Mouse (Mus musculus) MEL (cell line): Measurements from ENCODE around the gene Zfp354b. TPM values are rescaled to one million over a fixed set of nuclear protein-coding genes. Genes with fewer than 3 reads are reported as not detected.

ENCODE experiments used
- DNase-seq: peaks from one replicate; pipeline ENCODE4 v3.0.0; 2011; ENCODE audit warnings: low read depth, low spot score
- H3K27ac ChIP-seq: 2 replicates; pipeline ENCODE4 v1.5.1; 2012; ENCODE audit warnings: low read depth, mild to moderate bottlenecking, control low read depth, low read length, moderate library complexity; ENCODE audit not compliant: control insufficient read depth
- H3K27me3 ChIP-seq, 2 experiments: fragments of 150-350 bp in 1 of 2; sonication (generic) in 1 of 2; 2 replicates each; pipeline ENCODE4 v1.6.1; 2012; ENCODE audit warnings: low read length in 2 of 2, mild to moderate bottlenecking in 2 of 2, improper control_type of control experiment in 1 of 2, moderate library complexity in 1 of 2; ENCODE audit not compliant: insufficient read depth in 2 of 2, control insufficient read depth in 1 of 2
- H3K36me3 ChIP-seq, 2 experiments: 2 replicates each; pipeline ENCODE4 v1.6.1; 2012 to 2014; ENCODE audit warnings: low read length in 2 of 2, improper control_type of control experiment in 1 of 2, inconsistent platforms in 1 of 2, mild to moderate bottlenecking in 1 of 2; ENCODE audit not compliant: insufficient read depth in 2 of 2, control insufficient read depth in 1 of 2
- H3K4me1 ChIP-seq, 2 experiments: fragments of 150-350 bp in 1 of 2; sonication (generic) in 1 of 2; 2 replicates each; pipeline ENCODE4 v1.6.1; 2012; ENCODE audit warnings: low read length in 2 of 2, improper control_type of control experiment in 1 of 2, mild to moderate bottlenecking in 1 of 2; ENCODE audit not compliant: insufficient read depth in 2 of 2, control insufficient read depth in 1 of 2
- H3K4me3 ChIP-seq, 2 experiments: fragments of 150-350 bp in 1 of 2; sonication (generic) in 1 of 2; 2 replicates each; pipeline ENCODE4 v1.5.1; 2012; ENCODE audit warnings: low read depth in 2 of 2, low read length in 2 of 2, mild to moderate bottlenecking in 2 of 2, moderate library complexity in 2 of 2, control low read depth in 1 of 2, improper control_type of control experiment in 1 of 2; ENCODE audit not compliant: control insufficient read depth in 1 of 2, insufficient read depth in 1 of 2
- H3K79me2 ChIP-seq: 2 replicates; pipeline ENCODE4 v1.6.1; 2012; ENCODE audit warnings: mild to moderate bottlenecking, low read length, moderate library complexity; ENCODE audit not compliant: control insufficient read depth, poor library complexity, insufficient read depth
- H3K9ac ChIP-seq: 2 replicates; pipeline ENCODE4 v1.6.1; 2012; ENCODE audit warnings: low read depth, mild to moderate bottlenecking, control low read depth, low read length, moderate library complexity; ENCODE audit not compliant: control insufficient read depth, poor library complexity, severe bottlenecking
- H3K9me3 ChIP-seq: fragments of 150-350 bp; sonication (generic); replicated peaks from 2 replicates; pipeline ENCODE4 v1.6.1; 2012; ENCODE audit warnings: mild to moderate bottlenecking, low read length, improper control_type of control experiment, moderate library complexity; ENCODE audit not compliant: insufficient read depth
- CHD1 ChIP-seq: IDR thresholded peaks from 2 replicates; pipeline ENCODE4 v1.6.1; 2012; ENCODE audit warnings: low read depth, mild to moderate bottlenecking, inconsistent platforms, low read length, improper control_type of control experiment
- CTCF ChIP-seq, 3 experiments: IDR thresholded peaks in 2 of 3; conservative IDR thresholded peaks in 1 of 3; 2 replicates each; pipeline ENCODE4 v1.5.1; 2011 to 2012; ENCODE audit warnings: low read length in 3 of 3, low read depth in 2 of 3, mild to moderate bottlenecking in 2 of 3, improper control_type of control experiment in 1 of 3, inconsistent platforms in 1 of 3, mixed read lengths in 1 of 3, moderate library complexity in 1 of 3; ENCODE audit not compliant: control insufficient read depth in 1 of 3, insufficient read depth in 1 of 3, poor library complexity in 1 of 3, severe bottlenecking in 1 of 3
- E2F4 ChIP-seq: IDR thresholded peaks from 2 replicates; pipeline ENCODE4 v1.6.1; 2011; ENCODE audit warnings: low read depth, low read length, improper control_type of control experiment, borderline replicate concordance
- GABPA ChIP-seq: IDR thresholded peaks from 2 replicates; pipeline ENCODE4 v1.6.1; 2012; ENCODE audit warnings: low read depth, mild to moderate bottlenecking, inconsistent platforms, low read length, improper control_type of control experiment, moderate library complexity
- GATA1 ChIP-seq: IDR thresholded peaks from 2 replicates; pipeline ENCODE4 v1.6.1; 2011; ENCODE audit warnings: low read depth, low read length, improper control_type of control experiment
- MAFK ChIP-seq: IDR thresholded peaks from 2 replicates; pipeline ENCODE4 v1.6.1; 2011; ENCODE audit warnings: low read depth, mild to moderate bottlenecking, low read length, improper control_type of control experiment, borderline replicate concordance
- MEF2A ChIP-seq: IDR thresholded peaks from 2 replicates; pipeline ENCODE4 v1.6.1; 2014; ENCODE audit warnings: low read depth, mild to moderate bottlenecking, inconsistent platforms, low read length, improper control_type of control experiment; ENCODE audit not compliant: poor library complexity, insufficient replicate concordance, severe bottlenecking; ENCODE audit errors: extremely low read depth
- MYB ChIP-seq: IDR thresholded peaks from 2 replicates; pipeline ENCODE4 v1.6.1; 2011; ENCODE audit warnings: mild to moderate bottlenecking, low read depth, low read length, improper control_type of control experiment
- MYC ChIP-seq: IDR thresholded peaks from 2 replicates; pipeline ENCODE4 v1.6.1; 2011; ENCODE audit warnings: low read depth, mild to moderate bottlenecking, low read length, improper control_type of control experiment, moderate library complexity
- NELFE ChIP-seq: IDR thresholded peaks from 2 replicates; pipeline ENCODE4 v1.6.1; 2011; ENCODE audit warnings: low read depth, low read length, improper control_type of control experiment
- RAD21 ChIP-seq: IDR thresholded peaks from 2 replicates; pipeline ENCODE4 v1.6.1; 2011; ENCODE audit warnings: mild to moderate bottlenecking, low read depth, low read length, improper control_type of control experiment
- RCOR1 ChIP-seq: IDR thresholded peaks from 2 replicates; pipeline ENCODE4 v1.6.1; 2012; ENCODE audit warnings: low read depth, mild to moderate bottlenecking, inconsistent platforms, low read length, improper control_type of control experiment
- SIN3A ChIP-seq: IDR thresholded peaks from 2 replicates; pipeline ENCODE4 v1.6.1; 2012; ENCODE audit warnings: low read length, improper control_type of control experiment, inconsistent platforms
- SMC3 ChIP-seq: IDR thresholded peaks from 2 replicates; pipeline ENCODE4 v1.6.1; 2011; ENCODE audit warnings: low read depth, low read length, improper control_type of control experiment
- TAL1 ChIP-seq: IDR thresholded peaks from 2 replicates; pipeline ENCODE4 v1.6.1; 2012; ENCODE audit warnings: mild to moderate bottlenecking, inconsistent platforms, low read length, moderate library complexity, mixed read lengths
- ZC3H11A ChIP-seq: IDR thresholded peaks from 2 replicates; pipeline ENCODE4 v1.6.1; 2012; ENCODE audit warnings: low read depth, mild to moderate bottlenecking, inconsistent platforms, low read length, improper control_type of control experiment
- ZMIZ1 ChIP-seq: IDR thresholded peaks from 2 replicates; pipeline ENCODE4 v1.6.1; 2012; ENCODE audit warnings: low read depth, mild to moderate bottlenecking, inconsistent platforms, low read length, improper control_type of control experiment, moderate library complexity
- ZNF384 ChIP-seq: IDR thresholded peaks from 2 replicates; pipeline ENCODE4 v1.6.1; 2012; ENCODE audit warnings: low read depth, mild to moderate bottlenecking, inconsistent platforms, low read length, improper control_type of control experiment
- polyA plus RNA-seq, 2 experiments: library from polyadenylated mRNA; stranded (reverse) in 1 of 2; unstranded in 1 of 2; fragments of >175 nt in 1 of 2; fragments of >200 nt in 1 of 2; gene quantifications; 2 replicates each; pipeline versions ENCODE4 v1.2.1 to v1.2.4; 2012; ENCODE audit warnings: low replicate concordance in 2 of 2, low read depth in 1 of 2; ENCODE audit not compliant: insufficient read length in 2 of 2, insufficient read depth in 1 of 2, missing spikeins in 1 of 2
- total RNA-seq: library from RNA; depleted of rRNA; stranded (reverse); fragments of 300-350 nt; gene quantifications from 2 replicates; pipeline ENCODE4 v1.2.3, GENCODE M21; 2012

The Zfp354b gene
- total and polyA plus RNA-seq, 3 experiments: not detected

DNA sequence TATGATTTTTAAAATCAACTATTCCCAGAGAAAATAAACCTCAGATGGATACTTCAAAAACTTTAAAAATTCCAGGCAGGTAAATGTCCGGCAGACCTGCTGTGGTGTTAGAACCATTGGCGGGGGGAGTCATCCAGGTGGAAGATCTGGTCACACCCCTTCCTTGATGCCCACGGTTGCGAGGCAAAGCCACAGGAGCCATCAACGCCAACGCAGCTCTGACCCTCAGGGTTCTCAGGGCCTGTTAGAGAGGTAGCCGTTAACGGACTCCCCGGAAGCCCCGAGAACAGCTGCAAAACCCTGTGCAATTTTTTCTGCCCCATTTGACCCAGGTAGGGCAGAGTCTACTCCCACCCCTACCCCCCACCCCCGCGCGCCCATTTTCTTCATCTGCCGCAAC lies 12.1 kb upstream of the Zfp354b start, which contains the start of gene 4933414I15Rik:
TSS of gene 4933414I15Rik (minus strand) at position 260 of the 400 bp plus-strand sequence.
- no peak for DNase-seq
- H3K4me3 ChIP-seq: no peak within 1 kb of the TSS
- TF ChIP-seq MEF2A (no peak), MYC (no peak), CHD1 (no peak), ZNF384 (no peak), MYB (no peak), NELFE (no peak), ZC3H11A (no peak), ZMIZ1 (no peak)
- TF ChIP-seq, all 39 proteins: peak for 0
- Histone ChIP-seq H3K9me3 (no peaks in the 10 kb centered on the region), H3K4me1 (no peaks in the 10 kb centered on the region), H3K79me2 (no peaks in the 10 kb centered on the region), H3K27me3 (no peaks in the 10 kb centered on the region), H3K27ac (no peak within 1 kb of the TSS), H3K36me3 (no peaks in the 10 kb centered on the region), H3K9ac (no peak within 1 kb of the TSS)

DNA sequence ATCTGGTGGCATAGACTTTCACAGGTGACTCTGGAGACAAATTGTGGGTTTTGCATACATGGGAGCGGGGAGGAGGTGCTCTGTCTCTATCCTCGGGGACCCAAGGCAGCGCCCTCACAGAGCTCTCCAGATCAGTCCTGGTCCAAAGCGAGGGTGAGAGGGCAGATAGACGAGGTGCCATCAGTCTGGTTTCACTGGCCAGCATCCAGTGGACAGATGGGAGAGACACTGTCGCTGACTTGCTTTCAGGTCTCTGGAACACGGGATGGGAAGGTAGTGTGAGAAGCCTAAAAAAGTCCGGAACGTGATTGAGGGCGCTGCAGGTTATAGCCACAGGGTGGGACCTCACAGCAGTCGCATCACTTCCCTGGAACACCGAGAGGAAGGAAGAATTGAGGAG lies 11.0 kb upstream of the Zfp354b start:
- Histone ChIP-seq H3K4me3 (no peak overlapping the region), H3K36me3 (no peaks in the 10 kb centered on the region), H3K9ac (no peak overlapping the region), H3K27me3 (no peaks in the 10 kb centered on the region), H3K9me3 (no peaks in the 10 kb centered on the region), H3K4me1 (no peaks in the 10 kb centered on the region), H3K27ac (no peak overlapping the region), H3K79me2 (no peaks in the 10 kb centered on the region)
- no peak for DNase-seq
- no peak for TF ChIP-seq ZMIZ1
- no peak for TF ChIP-seq MAFK
- TF ChIP-seq RAD21: no peak
- TF ChIP-seq SMC3: no peak
- no peak for TF ChIP-seq GATA1
- TF ChIP-seq TAL1: no peak
- TF ChIP-seq GABPA: no peak
- TF ChIP-seq CTCF (IDR thresholded peaks at IDR 0.05 in 2 of 3, conservative IDR thresholded peaks at IDR 0.05 in 1 of 3; ENCODE audit: control insufficient read depth in 1 of 3, insufficient read depth in 1 of 3, low read depth in 2 of 3, low read length in 3 of 3, poor library complexity in 1 of 3, severe bottlenecking in 1 of 3): no peak
- TF ChIP-seq RCOR1: no peak
- no peak for TF ChIP-seq SIN3A
- no peak for TF ChIP-seq E2F4
- TF ChIP-seq, all 39 proteins: peak for 0
